Mouse (Mus musculus): Measurements from ENCODE around the gene Etv6.

GRCm38 (mm10) chr6:134094620-134095019 is 59.1 kb downstream of the Etv6 start:
- TF ChIP-seq CTCF (IDR thresholded peaks at IDR 0.05; ENCODE audit: extremely low read depth, insufficient read length, insufficient replicate concordance, low read depth, low read length) (no peak), POLR2A (IDR thresholded peaks at IDR 0.05; ENCODE audit: low read depth, low read length) (no peak)
